Mouse (Mus musculus): ENCODE measurements at regions not wholly inside any gene's neighbourhood (a gene's known extent, or its start where the extent isn't known, plus 50 kb on each side); places are given as distances from the start of the nearest gene placed in this dataset.
A peak's percentile ranks its signal among the peaks of the same experiment; 100 is the strongest.

DNA sequence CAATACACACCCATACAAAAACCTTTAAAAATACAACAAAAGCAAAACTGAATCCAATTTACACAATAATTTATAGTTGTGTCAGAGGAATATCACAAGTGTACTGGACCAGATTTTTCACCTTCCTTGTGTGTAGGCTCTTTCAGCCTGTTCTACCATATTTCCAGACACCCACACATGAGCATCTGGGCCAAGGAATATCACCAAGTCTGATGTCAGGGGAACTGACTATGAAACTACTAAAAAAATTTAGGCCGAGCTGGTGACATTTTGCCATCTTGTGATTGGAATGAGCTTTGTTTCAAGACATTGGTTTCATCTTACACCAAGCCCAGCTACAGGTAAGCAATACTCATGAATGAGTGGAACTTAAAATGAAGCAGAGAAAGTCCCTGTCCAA is 234.9 kb upstream of the Emcn start:
- DNase-seq, result no peak

DNA sequence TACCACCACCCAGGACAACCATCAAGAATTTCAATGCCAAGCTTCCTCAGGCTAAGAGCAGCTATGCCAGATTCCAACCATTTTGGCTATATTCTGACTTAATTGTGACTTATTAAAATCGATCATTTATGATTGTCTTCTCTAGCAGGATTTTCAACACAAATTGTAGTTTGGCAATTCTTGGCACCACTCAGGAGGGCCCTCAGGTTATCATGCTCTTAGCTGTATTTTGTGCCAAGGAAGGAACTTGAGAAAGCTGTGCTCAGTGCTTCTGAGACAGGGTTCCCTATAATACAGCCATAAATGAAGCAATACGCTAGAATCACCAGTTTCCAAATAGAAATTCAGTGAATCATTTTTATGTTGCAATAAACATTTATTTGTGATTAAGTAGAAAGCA is 232.7 kb upstream of the Emcn start:
- no peak for DNase-seq

DNA sequence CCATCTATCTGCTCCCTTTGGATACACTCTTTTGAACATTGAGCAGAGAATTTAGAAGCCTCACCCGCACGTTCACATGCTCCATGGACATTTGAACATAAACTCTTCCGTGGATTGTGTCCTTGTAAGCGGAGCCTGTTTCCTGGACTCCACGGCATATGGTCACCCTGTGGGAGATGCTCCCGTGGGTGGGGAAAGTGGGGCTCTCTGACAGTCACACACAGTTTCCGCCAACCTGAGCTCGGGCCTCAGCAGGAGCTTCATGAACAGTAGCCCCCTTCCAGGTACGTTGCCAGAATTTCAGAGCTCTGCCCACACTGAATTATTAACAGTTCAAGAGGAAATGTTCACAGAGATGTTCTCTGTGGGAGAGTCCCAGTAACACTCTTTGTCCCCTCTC is 231.1 kb upstream of the Emcn start:
- no peak for DNase-seq

GRCm38 (mm10) chr3:137110485-137110884 is 230.4 kb upstream of the Emcn start:
- no peak for DNase-seq

- no peak for DNase-seq
Observed at GRCm38 (mm10) chr3:137129967-137130366, 210.9 kb upstream of the Emcn start.

DNA sequence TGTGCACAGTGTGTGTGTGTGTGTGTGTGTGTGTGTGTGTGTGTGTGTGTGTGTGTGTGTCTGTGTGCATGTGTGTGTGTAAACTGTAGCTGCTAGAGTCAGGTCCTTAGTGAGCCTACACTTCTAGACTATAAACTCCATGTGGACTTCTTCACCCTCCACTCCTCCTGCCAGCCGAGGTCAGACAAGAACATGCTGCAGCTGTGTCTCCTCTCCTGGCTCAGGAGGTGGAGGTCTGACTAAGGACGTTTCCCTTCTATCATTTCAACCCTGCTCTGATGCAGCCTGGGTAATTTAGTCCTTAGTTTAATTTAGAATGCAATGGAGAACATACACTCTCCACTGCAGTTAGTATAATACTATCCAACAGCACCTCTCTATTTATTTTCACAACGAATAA is 198.8 kb upstream of the Emcn start:
- DNase-seq, result no peak

DNA sequence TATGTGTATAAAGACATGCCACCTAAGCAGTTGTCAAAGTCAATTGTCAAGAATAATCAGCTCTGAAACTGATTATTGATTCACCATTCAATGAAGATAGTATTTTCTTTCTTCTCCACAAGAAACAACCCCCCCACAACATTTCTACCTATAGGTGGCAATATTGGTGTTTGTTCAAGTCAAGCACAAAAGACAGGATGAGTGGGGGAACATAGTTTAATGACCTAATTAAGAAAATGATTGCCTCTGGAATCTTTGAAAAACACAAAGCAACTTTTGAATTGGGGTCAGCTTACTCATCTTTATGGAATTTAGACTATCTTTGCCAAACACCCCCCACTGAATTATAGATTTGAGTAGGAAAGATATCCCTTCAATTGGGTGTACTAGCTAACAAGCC is 194.8 kb upstream of the Emcn start:
- no peak for DNase-seq

DNA sequence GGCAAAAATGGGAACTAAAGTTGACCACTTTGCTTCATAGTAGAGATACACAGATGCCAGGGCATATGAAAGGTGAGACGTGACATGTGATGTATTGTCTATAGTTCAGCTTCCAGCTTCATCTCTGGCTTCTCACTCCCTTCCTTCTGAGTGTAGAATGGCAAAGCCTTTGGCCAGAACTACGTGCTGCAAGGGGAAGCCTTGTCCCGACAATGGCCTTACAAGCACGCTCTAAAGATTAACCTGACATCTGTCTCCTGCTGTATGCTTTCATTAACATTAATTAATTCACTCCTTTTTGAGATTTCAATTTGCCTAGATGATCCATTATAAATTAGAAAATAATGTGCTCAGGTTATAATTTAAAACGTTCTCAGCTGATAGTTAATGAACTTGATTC is 193.5 kb upstream of the Emcn start:
- DNase-seq, result no peak

DNA sequence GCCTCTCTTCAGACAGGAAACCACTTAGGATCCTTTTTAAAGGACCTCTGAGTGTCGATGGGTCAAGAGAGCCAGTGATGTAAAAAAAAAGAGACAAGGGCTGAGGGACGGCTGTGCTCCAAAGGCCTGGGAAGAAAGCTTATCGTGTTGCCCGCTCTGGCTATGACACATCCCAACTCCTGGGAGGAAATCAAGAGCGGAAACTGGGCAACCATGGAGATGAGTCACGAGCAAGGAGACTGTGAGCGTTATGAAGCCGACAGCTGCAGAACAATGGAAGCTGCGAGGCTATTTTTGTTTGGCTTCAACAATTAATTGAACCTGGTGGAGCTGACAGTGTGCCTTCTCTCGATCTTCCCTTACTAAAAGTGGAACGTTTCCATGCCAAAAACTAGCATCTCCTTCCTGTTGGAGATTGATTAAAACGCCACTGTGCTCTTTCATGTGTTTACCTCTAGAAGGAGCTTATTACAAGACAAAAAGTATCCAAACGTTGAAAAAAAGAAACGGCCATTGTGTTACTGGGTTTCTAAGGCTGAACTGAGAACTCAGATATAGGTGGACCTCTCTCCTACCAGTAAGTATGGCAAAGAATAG is 190.4 kb upstream of the Emcn start:
- DNase-seq, result peak; percentile 55

DNA sequence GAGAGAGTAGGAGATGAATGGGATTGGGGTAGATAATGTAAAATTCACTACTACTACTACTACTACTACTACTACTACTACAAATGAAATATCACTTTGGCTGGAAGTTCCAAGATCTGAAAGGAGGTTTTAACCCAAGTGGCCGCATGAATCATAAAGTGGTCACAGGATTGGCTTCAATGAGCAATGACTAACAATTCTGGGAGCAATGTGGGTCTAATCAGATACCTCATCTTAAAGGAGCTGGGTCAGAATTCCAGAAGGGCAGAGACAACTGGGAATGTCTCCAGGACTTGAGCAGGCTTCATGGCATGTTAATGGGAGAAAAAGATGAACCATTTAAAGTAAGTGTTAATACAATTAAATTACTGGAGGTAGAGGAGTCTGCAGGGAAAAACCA is 189.4 kb upstream of the Emcn start:
- no peak for DNase-seq

DNA sequence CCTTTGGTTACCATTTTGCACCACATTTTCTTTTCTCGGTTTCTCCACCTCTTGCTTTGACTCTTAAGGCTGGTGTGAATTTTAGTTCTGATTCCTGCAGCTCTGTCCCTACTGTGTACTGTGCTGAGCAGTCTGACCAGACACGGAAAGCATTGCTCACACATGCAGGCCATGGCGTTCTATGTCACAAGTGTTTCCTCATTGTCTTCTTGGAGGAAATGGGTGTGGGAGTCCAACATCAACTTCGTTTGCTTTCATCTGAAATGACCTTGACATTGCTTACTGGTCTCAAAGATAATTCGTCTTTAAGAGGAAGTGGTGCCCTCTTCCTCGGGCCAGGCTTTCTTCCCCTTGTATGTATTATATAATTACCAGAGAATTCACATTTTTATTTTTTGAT is 187.6 kb upstream of the Emcn start:
- DNase-seq, result peak; percentile 13

DNA sequence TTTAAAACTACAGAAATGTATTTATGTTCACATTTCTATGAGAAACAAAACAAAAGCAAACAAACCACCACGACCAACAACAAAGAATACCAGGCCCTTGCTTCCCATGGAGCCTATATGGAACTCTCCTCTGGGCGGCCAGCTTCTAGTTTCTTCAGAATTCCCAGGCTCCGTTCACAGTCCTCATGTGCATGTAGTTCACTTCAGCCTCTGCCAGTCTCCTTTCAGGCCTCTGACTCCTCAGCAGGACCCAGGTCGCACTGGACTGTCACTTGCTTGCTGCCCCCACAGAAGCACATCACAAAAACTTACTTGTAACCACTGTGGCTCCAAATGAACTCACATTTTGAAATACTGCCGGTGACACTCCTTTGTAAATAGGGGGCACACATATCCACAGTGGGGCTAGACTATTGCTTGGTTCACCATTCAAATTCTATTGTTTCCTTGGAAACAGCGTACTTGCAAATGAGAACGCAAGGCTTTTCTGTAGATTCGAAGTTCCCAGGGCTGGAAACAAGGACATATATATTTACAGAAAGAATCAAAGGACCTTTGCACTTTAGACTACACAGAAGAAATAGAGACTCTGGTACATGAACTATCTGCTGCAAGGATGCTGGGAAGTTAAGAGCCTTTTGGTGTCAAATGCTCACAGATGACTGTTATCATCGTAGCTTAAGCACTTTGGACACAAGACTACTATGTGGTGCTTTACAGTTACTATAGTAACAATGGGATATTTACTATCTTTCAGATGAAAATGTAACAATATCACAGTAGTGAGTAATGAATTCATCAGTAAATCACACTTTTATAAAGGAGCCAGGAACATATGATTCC is 186.4 kb upstream of the Emcn start:
- no peak for DNase-seq

DNA sequence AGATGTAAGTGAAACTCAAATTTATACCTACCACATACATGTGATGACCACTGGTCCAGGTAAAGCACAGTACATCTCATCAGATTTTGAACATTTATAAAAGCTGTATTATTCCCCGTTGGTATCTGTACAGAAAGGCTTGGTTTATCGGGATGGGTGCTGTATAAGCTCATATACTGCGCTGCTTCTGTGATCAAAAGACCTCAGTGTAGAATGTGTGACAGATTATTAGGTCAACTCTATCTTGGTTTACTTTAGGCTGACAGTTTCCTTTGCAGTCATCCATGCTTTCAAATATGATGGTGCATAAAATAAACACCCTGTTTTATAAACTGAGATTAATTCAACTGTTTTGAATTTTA is 185.8 kb upstream of the Emcn start:
- DNase-seq, result no peak

DNA sequence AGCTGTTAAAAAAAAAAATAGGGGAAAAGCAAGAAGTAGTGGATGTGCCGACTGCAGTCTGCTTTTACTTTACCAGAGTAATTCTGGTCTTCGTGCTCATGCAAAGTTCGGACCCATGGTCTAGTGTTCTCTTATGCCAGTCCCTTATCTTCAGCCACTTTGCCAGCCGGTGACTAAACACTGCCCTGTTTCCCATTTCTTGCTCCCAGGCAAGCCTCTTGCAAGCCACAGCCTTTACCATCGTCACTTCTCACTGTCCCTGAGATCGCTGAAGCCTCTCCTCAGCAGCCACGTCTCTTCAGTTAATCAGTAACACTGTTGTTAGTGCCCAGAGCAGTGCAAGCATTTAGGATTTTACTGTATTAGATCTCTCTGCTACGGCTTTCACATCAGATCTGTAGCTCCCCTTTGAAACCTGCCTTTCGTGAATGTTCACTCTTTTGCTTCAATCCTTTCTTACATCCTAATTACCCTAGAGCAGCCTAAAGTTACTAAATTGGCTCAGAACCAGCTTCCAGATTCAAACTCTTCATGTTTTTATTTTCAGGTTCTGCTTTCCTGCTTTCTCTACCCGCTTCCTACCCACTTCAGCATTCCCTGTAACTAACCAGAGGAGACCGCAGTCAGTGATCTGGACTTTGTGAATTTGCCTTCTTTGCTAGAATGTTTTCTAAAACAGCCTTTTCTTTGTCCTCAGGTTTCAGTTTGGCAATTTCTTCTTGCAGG is 184.5 kb upstream of the Emcn start:
- no peak for DNase-seq

GRCm38 (mm10) chr3:137189035-137189434 is 151.8 kb upstream of the Emcn start:
- no peak for DNase-seq

- no peak for DNase-seq
Observed at GRCm38 (mm10) chr3:137190489-137190888, 150.4 kb upstream of the Emcn start.

DNA sequence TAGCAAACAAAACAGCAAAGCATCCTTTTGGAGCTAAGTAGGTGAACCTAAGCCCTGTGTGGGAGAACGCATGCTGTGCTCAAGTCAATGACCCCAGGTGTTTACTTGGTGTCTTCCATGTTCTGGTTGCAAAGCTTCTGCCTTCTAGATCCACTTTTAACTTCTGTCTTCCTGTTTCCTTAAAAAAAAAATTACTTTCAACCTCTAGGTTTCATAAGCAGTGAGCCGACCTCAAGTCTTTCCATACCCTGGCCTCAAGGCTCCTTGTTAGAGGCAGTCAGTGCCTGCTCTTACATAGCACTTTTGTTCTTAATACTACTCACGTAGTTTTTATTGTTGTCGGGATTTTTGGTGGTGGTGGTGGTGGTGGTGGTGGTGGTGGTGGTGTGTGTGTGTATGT is 149.9 kb upstream of the Emcn start:
- no peak for DNase-seq

GRCm38 (mm10) chr3:137193873-137194272 is 147.0 kb upstream of the Emcn start:
- DNase-seq, result no peak

GRCm38 (mm10) chr3:137211667-137212066 is 129.2 kb upstream of the Emcn start:
- DNase-seq, result no peak

GRCm38 (mm10) chr3:137216036-137216435 is 124.8 kb upstream of the Emcn start:
- no peak for DNase-seq

DNA sequence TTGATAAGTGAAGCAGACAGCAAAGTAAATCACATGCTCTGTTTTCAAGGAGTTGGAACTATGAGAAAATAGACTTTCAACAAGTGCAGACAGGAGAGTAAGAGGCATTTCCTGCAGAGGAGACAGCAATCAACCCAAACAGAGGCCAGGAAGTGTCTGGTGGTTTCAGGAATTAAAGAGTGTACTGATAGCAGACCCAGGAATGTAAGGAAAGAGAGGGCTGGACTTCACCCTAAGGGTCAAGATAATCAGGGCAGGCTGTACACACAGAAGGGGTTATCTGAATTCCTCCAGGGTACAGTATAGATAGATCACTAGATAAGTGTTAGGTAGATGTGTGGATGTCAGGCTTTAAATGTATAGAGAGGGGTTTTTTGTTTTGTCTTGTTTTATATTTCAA is 123.6 kb upstream of the Emcn start:
- DNase-seq, result no peak

DNA sequence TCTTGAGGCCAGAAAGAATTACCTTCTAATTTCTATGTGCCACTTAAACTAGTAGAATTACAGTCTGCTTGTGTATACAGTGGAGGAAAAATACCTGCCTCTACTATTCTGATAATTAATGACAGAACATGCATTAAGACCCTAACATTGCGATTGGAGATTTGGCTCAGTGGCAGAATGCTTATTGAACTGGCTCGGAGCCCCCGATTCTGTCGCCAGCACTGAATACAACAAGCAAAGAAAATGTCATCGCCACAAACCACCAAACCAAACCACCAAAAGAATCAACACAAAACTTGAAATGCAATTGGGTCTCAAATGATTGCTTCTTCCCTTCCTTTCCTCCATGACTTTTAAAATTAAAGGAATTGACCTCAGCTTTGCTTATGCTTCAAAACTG is 122.9 kb upstream of the Emcn start:
- DNase-seq, result no peak

DNA sequence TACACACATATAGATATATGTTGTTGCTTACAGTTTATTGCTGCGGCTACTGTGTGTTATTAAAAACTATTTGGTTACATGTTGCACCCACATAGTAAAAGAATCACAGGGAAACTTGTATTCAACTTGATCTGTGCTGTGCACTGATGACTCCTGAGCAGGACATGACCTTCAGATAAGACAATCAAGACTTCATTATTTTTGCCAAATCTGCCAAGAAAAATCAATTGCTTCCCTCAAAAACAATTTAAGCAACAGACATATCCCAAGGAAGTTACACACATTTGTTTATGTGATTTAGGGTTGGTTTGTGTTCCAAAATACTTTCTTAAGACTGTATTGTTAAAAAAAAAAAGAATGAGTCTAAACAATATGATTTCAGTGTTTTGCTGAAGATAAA is 114.7 kb upstream of the Emcn start:
- no peak for DNase-seq

GRCm38 (mm10) chr3:137227122-137227838 is 113.6 kb upstream of the Emcn start:
- DNase-seq, result no peak

All from lung, postnatal 14 days (tissue).